Mouse (Mus musculus) myocyte (in vitro differentiated cells): ENCODE measurements around the gene Smad1. TPM values are rescaled to one million over a fixed set of nuclear protein-coding genes. Genes with fewer than 3 reads are reported as not detected.

Source experiments
- H3K27me3 ChIP-seq: one replicate; pipeline ENCODE4 v1.6.1; 2011; ENCODE audit not compliant: control insufficient read depth, insufficient read depth, insufficient read length
- H3K36me3 ChIP-seq: one replicate; pipeline ENCODE4 v1.6.1; 2011; ENCODE audit not compliant: control insufficient read depth, insufficient read depth
- H3K4me2 ChIP-seq: one replicate; pipeline ENCODE4 v1.6.1; 2011; ENCODE audit warnings: low read depth, control low read depth
- H3K4me3 ChIP-seq: one replicate; pipeline ENCODE4 v1.5.1; 2011; ENCODE audit warnings: mild to moderate bottlenecking, control low read depth, moderate library complexity
- H3K79me2 ChIP-seq: one replicate; pipeline ENCODE4 v1.6.1; 2011; ENCODE audit not compliant: control insufficient read depth, insufficient read depth
- H3ac ChIP-seq: one replicate; pipeline ENCODE4 v1.6.1; 2011; ENCODE audit not compliant: control insufficient read depth, insufficient read length
- CEBPB ChIP-seq: IDR thresholded peaks from 2 replicates; pipeline ENCODE4 v1.6.1; 2011; ENCODE audit warnings: mild to moderate bottlenecking, moderate library complexity; ENCODE audit not compliant: poor library complexity, insufficient read depth, severe bottlenecking
- E2F4 ChIP-seq: IDR thresholded peaks from one replicate; pipeline ENCODE4 v1.6.1; 2011; ENCODE audit warnings: mild to moderate bottlenecking, control low read depth, moderate library complexity; ENCODE audit not compliant: insufficient read depth
- MAX ChIP-seq: IDR thresholded peaks from one replicate; pipeline ENCODE4 v1.6.1; 2011; ENCODE audit warnings: low read depth, mild to moderate bottlenecking, control low read depth
- MYOD1 ChIP-seq, 3 experiments: IDR thresholded peaks; one replicate each; pipeline ENCODE4 v1.6.1; 2011; ENCODE audit warnings: control low read depth in 2 of 3, low read depth in 2 of 3, mild to moderate bottlenecking in 2 of 3, moderate library complexity in 1 of 3; ENCODE audit not compliant: insufficient read length in 2 of 3, control insufficient read depth in 1 of 3
- MYOG ChIP-seq, 3 experiments: IDR thresholded peaks; one replicate each; pipeline ENCODE4 v1.6.1; 2011; ENCODE audit warnings: control low read depth in 2 of 3, low read depth in 2 of 3, mild to moderate bottlenecking in 2 of 3; ENCODE audit not compliant: insufficient read length in 2 of 3, control insufficient read depth in 1 of 3, insufficient read depth in 1 of 3
- POLR2A ChIP-seq: IDR thresholded peaks from one replicate; pipeline ENCODE4 v1.6.1; 2011; ENCODE audit warnings: low read depth, mild to moderate bottlenecking, control low read depth, moderate library complexity; ENCODE audit not compliant: insufficient read length
- POLR2AphosphoS2 ChIP-seq: IDR thresholded peaks from one replicate; pipeline ENCODE4 v1.6.1; 2011; ENCODE audit warnings: low read depth, control low read depth; ENCODE audit not compliant: insufficient read length
- REST ChIP-seq: IDR thresholded peaks from one replicate; pipeline ENCODE4 v1.6.1; 2011; ENCODE audit warnings: mild to moderate bottlenecking, control low read depth, moderate library complexity; ENCODE audit not compliant: insufficient read depth, insufficient read length
- SRF ChIP-seq: IDR thresholded peaks from one replicate; pipeline ENCODE4 v1.6.1; 2011; ENCODE audit warnings: low read depth; ENCODE audit not compliant: control insufficient read depth, insufficient read length
- TCF12 ChIP-seq: IDR thresholded peaks from one replicate; pipeline ENCODE4 v1.6.1; 2011; ENCODE audit warnings: mild to moderate bottlenecking, control low read depth; ENCODE audit not compliant: poor library complexity, insufficient read depth, severe bottlenecking
- TCF3 ChIP-seq: IDR thresholded peaks from one replicate; pipeline ENCODE4 v1.6.1; 2011; ENCODE audit warnings: low read depth, control low read depth; ENCODE audit not compliant: insufficient read length
- USF1 ChIP-seq: IDR thresholded peaks from one replicate; pipeline ENCODE4 v1.6.1; 2011; ENCODE audit warnings: low read depth, mild to moderate bottlenecking, control low read depth, moderate library complexity
- polyA plus RNA-seq: library from polyadenylated mRNA; unstranded; fragments of >200 nt; fragmentation: generic; extraction: Trizol; gene quantifications from one replicate; pipeline ENCODE4 v1.2.1, GENCODE M21; 2012; ENCODE audit warnings: missing spikeins

Smad1 gene
- polyA plus RNA-seq, 1 experiment, result 9.5 TPM

- H3K79me2 ChIP-seq, result peaks cover 62% of the 10 kb centered on the region
- no peak overlapping the region for H3K4me3 ChIP-seq
- H3K27me3 ChIP-seq, result no peaks in the 10 kb centered on the region
- no peak overlapping the region for H3ac ChIP-seq
- no peaks in the 10 kb centered on the region for H3K36me3 ChIP-seq
- TF ChIP-seq MYOG (IDR thresholded peaks at IDR 0.05; ENCODE audit: control insufficient read depth in 1 of 3, insufficient read depth in 1 of 3, insufficient read length in 2 of 3, low read depth in 2 of 3) (no peak), USF1 (no peak), MYOD1 (IDR thresholded peaks at IDR 0.05; ENCODE audit: control insufficient read depth in 1 of 3, insufficient read length in 2 of 3, low read depth in 2 of 3) (no peak), POLR2AphosphoS2 (no peak), TCF12 (no peak), SRF (no peak), POLR2A (no peak), E2F4 (no peak), TCF3 (no peak), MAX (no peak)
- H3K4me2 ChIP-seq, result no peak overlapping the region
Measured at GRCm38 (mm10) chr8:79386358-79386757, 13.0 kb downstream of the Smad1 start.

GRCm38 (mm10) chr8:79384276-79385271 lies 14.7 kb downstream of the Smad1 start:
- Histone ChIP-seq H3K36me3 (no peaks in the 10 kb centered on the region), H3K4me2 (no peak overlapping the region), H3K4me3 (no peak overlapping the region), H3ac (no peak overlapping the region), H3K27me3 (no peaks in the 10 kb centered on the region), H3K79me2 (peaks cover 60% of the 10 kb centered on the region)
- TF ChIP-seq SRF (no peak), MYOG (IDR thresholded peaks at IDR 0.05; ENCODE audit: control insufficient read depth in 1 of 3, insufficient read depth in 1 of 3, insufficient read length in 2 of 3, low read depth in 2 of 3) (no peak), TCF12 (no peak), E2F4 (no peak), POLR2AphosphoS2 (no peak), TCF3 (no peak), MYOD1 (IDR thresholded peaks at IDR 0.05; ENCODE audit: control insufficient read depth in 1 of 3, insufficient read length in 2 of 3, low read depth in 2 of 3) (no peak), REST (no peak), CEBPB (no peak), POLR2A (no peak), MAX (no peak), USF1 (no peak)

GRCm38 (mm10) chr8:79382857-79383262 lies 16.5 kb downstream of the Smad1 start:
- TF ChIP-seq POLR2A, result no peak
- no peak for TF ChIP-seq MYOD1 (IDR thresholded peaks at IDR 0.05; ENCODE audit: control insufficient read depth in 1 of 3, insufficient read length in 2 of 3, low read depth in 2 of 3)
- TF ChIP-seq MAX, result no peak
- no peak for TF ChIP-seq CEBPB
- TF ChIP-seq TCF12, result no peak
- no peak for TF ChIP-seq USF1
- no peak for TF ChIP-seq MYOG (IDR thresholded peaks at IDR 0.05; ENCODE audit: control insufficient read depth in 1 of 3, insufficient read depth in 1 of 3, insufficient read length in 2 of 3, low read depth in 2 of 3)
- no peak for TF ChIP-seq TCF3
- Histone ChIP-seq H3ac (no peak overlapping the region), H3K36me3 (no peaks in the 10 kb centered on the region), H3K4me2 (no peak overlapping the region), H3K27me3 (no peaks in the 10 kb centered on the region), H3K79me2 (peaks cover 59% of the 10 kb centered on the region), H3K4me3 (no peak overlapping the region)

GRCm38 (mm10) chr8:79381771-79382170 lies 17.5 kb downstream of the Smad1 start:
- no peak overlapping the region for H3ac ChIP-seq
- no peak overlapping the region for H3K4me3 ChIP-seq
- TF ChIP-seq TCF3 (no peak), POLR2AphosphoS2 (no peak), SRF (no peak)
- H3K79me2 ChIP-seq, result peaks cover 51% of the 10 kb centered on the region
- no peaks in the 10 kb centered on the region for H3K36me3 ChIP-seq
- H3K4me2 ChIP-seq, result no peak overlapping the region
- no peaks in the 10 kb centered on the region for H3K27me3 ChIP-seq
